Mouse (Mus musculus): ENCODE results near the gene Hddc3.

The Hddc3 gene

DNA sequence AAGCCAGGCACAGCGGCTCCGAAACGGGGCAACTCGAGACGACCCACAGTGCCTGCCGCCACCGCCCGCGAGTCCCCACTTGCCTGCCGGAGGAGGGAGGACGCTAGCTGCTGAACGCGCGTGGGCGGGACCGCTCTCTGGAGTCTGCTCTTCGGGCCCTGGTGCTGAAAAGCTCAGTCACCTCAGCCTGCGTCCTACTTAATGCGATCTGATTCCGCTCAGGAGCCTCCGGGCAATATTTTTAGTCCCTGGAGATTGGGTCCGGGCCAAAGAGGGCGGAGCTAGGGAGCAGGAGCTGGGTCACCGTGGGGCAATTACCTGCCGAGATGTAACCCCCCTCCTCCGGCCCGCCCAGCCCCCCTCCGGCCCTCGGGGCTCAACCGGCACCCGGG, 27.7 kb downstream of the Hddc3 start:
- peak; percentile 87 for DNase-seq (ENCODE audit: low read depth, low spot score)
- Histone ChIP-seq H3K36me3 (ENCODE audit: control insufficient read depth, insufficient read depth, low read length, poor library complexity, severe bottlenecking) (no peaks in the 10 kb centered on the region; the same call in 1 of the 2 replicates), H3K27me3 (ENCODE audit: control insufficient read depth, insufficient read depth, low read length, poor library complexity, severe bottlenecking) (no peaks in the 10 kb centered on the region)

DNA sequence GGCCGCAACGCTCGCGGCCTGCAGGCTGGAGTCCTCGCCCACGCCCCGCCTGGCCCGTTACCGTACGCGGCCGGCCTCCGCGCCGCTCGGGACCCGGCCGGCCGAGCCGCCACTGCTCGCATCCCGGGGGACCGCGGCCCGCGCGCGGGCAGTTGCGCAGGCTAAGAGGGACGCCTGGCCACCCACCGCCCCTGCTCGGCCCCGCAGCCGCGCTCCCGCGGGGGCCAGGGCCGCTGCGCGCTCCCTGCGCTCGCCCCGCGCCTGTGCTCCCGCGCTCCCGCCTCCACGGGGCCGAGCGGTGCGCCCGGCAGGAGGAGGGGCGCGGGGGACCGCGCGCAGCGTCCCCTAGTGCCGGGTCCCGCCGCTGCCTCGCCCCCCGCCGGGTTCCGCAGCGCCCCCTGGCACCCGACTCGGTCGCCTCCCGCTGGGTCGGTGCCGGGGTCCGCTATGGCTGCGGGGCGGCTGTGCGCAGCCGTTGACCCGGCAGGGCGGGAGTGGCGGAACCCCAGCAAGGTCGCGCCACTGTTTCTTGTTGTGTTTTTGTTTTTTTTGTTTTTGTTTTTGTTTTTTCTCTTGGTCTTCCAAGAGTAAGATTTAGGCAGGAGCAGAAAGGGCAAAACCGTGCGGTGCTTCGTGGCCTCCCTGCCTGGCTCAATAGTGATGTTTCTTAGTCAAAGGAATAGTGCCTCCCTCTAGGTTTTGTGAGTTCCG, 28.3 kb downstream of the Hddc3 start, which contains the start of gene Man2a2:
Gene Man2a2, minus strand, starts transcription at position 335 of the 711 bp plus-strand sequence.
- Histone ChIP-seq H3K36me3 (ENCODE audit: control insufficient read depth, insufficient read depth, low read length, poor library complexity, severe bottlenecking) (no peaks in the 10 kb centered on the region; the same call in 1 of the 2 replicates), H3K27me3 (ENCODE audit: control insufficient read depth, insufficient read depth, low read length, poor library complexity, severe bottlenecking) (no peaks in the 10 kb centered on the region)
- DNase-seq (ENCODE audit: low read depth, low spot score) = peak; percentile 82

- H3K27me3 ChIP-seq (ENCODE audit: control insufficient read depth, insufficient read depth, low read length, poor library complexity, severe bottlenecking) = no peaks in the 10 kb centered on the region
- DNase-seq (ENCODE audit: low read depth, low spot score) = no peak
- no peaks in the 10 kb centered on the region; the same call in 1 of the 2 replicates for H3K36me3 ChIP-seq (ENCODE audit: control insufficient read depth, insufficient read depth, low read length, poor library complexity, severe bottlenecking)
Measured at GRCm38 (mm10) chr7:80372166-80372565, 29.3 kb downstream of the Hddc3 start.

DNA sequence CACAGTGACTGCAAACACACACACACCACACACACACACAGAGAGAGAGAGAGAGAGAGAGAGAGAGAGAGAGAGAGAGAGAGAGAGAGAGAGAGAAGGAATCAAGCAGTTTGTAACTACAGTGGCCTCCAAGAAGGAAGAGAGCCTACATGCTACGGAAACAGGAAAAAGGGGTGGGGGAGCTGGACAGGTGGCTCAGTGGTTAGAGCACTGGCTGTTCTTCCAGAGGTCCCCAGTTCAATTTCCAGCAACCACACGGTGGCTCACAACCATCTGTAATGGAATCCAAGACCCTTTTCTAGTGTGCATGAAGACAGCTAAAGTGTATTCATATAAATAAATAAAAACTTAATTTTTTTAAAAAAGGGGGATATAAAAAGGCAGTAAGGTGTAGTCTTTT, 29.8 kb downstream of the Hddc3 start:
- H3K27me3 ChIP-seq (ENCODE audit: control insufficient read depth, insufficient read depth, low read length, poor library complexity, severe bottlenecking) = no peaks in the 10 kb centered on the region
- DNase-seq (ENCODE audit: low read depth, low spot score) = no peak
- no peaks in the 10 kb centered on the region; the same call in 1 of the 2 replicates for H3K36me3 ChIP-seq (ENCODE audit: control insufficient read depth, insufficient read depth, low read length, poor library complexity, severe bottlenecking)

- H3K36me3 ChIP-seq (ENCODE audit: control insufficient read depth, insufficient read depth, low read length, poor library complexity, severe bottlenecking) = no peaks in the 10 kb centered on the region
- H3K27me3 ChIP-seq (ENCODE audit: control insufficient read depth, insufficient read depth, low read length, poor library complexity, severe bottlenecking) = no peaks in the 10 kb centered on the region
- DNase-seq (ENCODE audit: low read depth, low spot score) = peak; percentile 21
Measured at GRCm38 (mm10) chr7:80373352-80373751, 30.4 kb downstream of the Hddc3 start.

DNA sequence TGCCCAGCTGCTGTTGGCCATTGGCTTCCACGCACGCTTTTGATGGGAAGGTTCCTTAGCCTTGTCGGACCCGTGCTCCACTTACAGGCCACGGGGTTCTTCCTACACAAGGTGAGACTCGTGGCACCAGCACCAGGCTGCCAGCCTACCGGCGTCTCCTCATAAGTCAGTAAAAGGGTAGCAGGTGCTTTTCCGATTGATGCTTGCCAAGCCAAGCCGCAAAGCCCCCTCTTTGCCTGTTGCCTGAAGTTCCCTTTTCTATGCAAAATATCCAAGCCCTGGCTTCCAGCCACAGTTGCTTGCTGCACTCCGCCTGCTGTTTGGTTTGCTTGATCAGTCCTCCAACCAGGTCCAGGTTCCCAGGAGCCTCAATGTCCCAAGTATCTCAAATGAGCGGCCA, 30.9 kb downstream of the Hddc3 start:
- Histone ChIP-seq H3K27me3 (ENCODE audit: control insufficient read depth, insufficient read depth, low read length, poor library complexity, severe bottlenecking) (no peaks in the 10 kb centered on the region), H3K36me3 (ENCODE audit: control insufficient read depth, insufficient read depth, low read length, poor library complexity, severe bottlenecking) (no peaks in the 10 kb centered on the region)
- peak; percentile 70 for DNase-seq (ENCODE audit: low read depth, low spot score)

DNA sequence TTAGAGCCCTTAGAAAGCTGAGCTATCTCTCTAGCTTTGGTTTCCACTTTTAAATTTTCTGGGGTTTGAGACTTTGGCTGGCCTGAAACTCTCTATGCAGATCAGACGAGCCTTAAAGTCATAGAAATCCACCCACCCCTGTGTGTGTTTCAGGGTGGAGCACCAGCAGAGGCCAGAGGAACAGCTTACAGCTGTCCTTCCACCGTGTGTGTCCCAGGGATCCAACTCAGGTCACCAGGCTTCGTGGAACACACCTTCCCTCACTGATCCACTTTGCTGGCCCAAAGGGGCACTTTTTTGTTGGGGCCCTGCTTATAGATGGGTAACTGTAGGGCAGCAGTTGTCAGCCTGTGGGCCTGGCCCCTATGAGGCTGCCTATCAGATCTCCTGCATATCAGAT, 31.4 kb downstream of the Hddc3 start:
- Histone ChIP-seq H3K27me3 (ENCODE audit: control insufficient read depth, insufficient read depth, low read length, poor library complexity, severe bottlenecking) (no peaks in the 10 kb centered on the region), H3K36me3 (ENCODE audit: control insufficient read depth, insufficient read depth, low read length, poor library complexity, severe bottlenecking) (0 out of 2 replicates have a peak, but pooled peaks cover 2% of the 10 kb centered on the region)
- DNase-seq (ENCODE audit: low read depth, low spot score) = no peak

GRCm38 (mm10) chr7:80374733-80375132, 31.8 kb downstream of the Hddc3 start:
- H3K27me3 ChIP-seq (ENCODE audit: control insufficient read depth, insufficient read depth, low read length, poor library complexity, severe bottlenecking) = no peaks in the 10 kb centered on the region

DNA sequence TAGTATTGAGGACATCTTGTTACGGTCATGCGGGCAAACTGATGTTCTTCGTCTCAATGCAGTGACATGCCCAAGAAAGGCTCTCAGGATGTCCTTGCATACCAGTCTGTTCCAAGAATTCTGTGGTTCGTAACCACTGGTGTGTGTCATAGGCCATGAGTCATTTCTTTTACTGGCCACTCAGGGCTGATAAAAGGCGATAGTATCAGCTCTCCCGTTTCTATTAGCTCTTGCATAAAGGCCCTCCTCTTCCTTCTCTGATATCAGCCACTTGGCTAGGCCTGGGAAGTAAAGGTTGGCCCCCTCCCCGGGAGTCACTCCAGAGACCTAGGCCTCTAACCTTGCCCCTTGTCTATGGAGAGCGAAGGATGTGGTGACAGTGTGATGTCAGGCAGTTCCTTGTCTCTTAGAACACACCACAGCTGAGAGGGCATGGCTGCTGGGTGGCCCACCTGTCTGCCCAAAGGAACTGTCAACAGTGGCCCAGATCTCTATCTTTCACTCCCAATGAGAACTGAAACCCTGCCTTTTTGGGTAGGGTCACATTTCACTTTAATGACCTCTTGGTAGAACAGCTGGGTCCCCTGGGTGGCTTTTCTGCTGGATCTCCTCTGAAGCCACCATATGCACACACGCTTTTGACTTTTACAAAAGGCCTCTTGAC, 32.6 kb downstream of the Hddc3 start:
- H3K36me3 ChIP-seq (ENCODE audit: control insufficient read depth, insufficient read depth, low read length, poor library complexity, severe bottlenecking) = 0 out of 2 replicates have a peak, but pooled peaks cover 2% of the 10 kb centered on the region
- DNase-seq (ENCODE audit: low read depth, low spot score) = peak; percentile 26
- H3K27me3 ChIP-seq (ENCODE audit: control insufficient read depth, insufficient read depth, low read length, poor library complexity, severe bottlenecking) = no peaks in the 10 kb centered on the region

More at GRCm38 (mm10) chr7:80374733-80375132, 31.8 kb downstream of the Hddc3 start:
- 0 out of 2 replicates have a peak, but pooled peaks cover 2% of the 10 kb centered on the region for H3K36me3 ChIP-seq (ENCODE audit: control insufficient read depth, insufficient read depth, low read length, poor library complexity, severe bottlenecking)
- DNase-seq (ENCODE audit: low read depth, low spot score) = no peak

- no peaks in the 10 kb centered on the region for H3K27me3 ChIP-seq (ENCODE audit: control insufficient read depth, insufficient read depth, low read length, poor library complexity, severe bottlenecking)
- no peak for DNase-seq (ENCODE audit: low read depth, low spot score)
- H3K36me3 ChIP-seq (ENCODE audit: control insufficient read depth, insufficient read depth, low read length, poor library complexity, severe bottlenecking) = 0 out of 2 replicates have a peak, but pooled peaks cover 2% of the 10 kb centered on the region
Measured at GRCm38 (mm10) chr7:80376192-80376591, 33.3 kb downstream of the Hddc3 start.

DNA sequence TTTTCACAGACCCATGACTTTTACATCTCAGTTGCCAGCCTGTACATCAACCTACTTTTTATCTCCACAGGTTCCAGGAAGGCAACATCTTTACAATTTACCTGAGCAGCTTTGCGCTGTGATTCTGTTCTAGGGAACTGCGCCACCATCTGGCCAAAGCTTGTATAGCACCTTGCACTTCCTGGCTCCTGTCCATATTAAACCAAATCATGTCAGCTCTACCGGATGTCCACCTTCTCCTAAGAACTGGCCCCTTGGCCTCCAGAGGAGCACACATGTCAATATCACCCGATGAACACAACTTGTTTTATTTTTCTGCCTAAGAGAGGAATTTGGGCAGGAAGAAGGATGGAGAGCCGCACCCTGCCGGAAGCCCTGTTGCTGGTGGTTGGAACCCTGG, 34.6 kb downstream of the Hddc3 start:
- Histone ChIP-seq H3K36me3 (ENCODE audit: control insufficient read depth, insufficient read depth, low read length, poor library complexity, severe bottlenecking) (peaks cover 2% of the 10 kb centered on the region; the same call in 1 of the 2 replicates), H3K27me3 (ENCODE audit: control insufficient read depth, insufficient read depth, low read length, poor library complexity, severe bottlenecking) (no peaks in the 10 kb centered on the region)
- peak; percentile 87 for DNase-seq (ENCODE audit: low read depth, low spot score)

DNA sequence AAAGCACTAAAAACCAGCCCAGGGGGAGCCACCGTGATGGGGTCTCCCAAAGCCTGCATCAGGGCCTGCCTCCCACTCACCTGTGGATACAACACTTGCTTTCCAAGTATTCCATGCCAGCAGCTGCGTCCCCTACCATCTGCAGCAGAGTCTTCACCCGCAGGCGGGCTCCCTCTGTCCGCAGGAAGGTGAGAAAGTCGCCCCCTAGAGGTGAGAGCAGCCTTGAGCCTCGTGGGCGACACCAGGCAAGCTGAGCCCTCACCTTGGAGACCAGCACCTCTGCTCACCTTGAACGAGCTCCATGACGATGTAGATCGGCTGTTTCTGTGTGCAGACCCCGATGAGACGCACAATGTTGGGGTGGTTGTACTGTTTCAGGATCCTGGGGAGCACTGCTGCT, 36.6 kb downstream of the Hddc3 start:
- DNase-seq (ENCODE audit: low read depth, low spot score) = peak; percentile 65
- Histone ChIP-seq H3K27me3 (ENCODE audit: control insufficient read depth, insufficient read depth, low read length, poor library complexity, severe bottlenecking) (no peaks in the 10 kb centered on the region), H3K36me3 (ENCODE audit: control insufficient read depth, insufficient read depth, low read length, poor library complexity, severe bottlenecking) (peaks cover 2% of the 10 kb centered on the region; the same call in 1 of the 2 replicates)

GRCm38 (mm10) chr7:80382919-80383318, 40.0 kb downstream of the Hddc3 start:
- H3K27me3 ChIP-seq (ENCODE audit: control insufficient read depth, insufficient read depth, low read length, poor library complexity, severe bottlenecking) = no peaks in the 10 kb centered on the region

GRCm38 (mm10) chr7:80386235-80386930, 43.5 kb downstream of the Hddc3 start:
- Histone ChIP-seq H3K27me3 (ENCODE audit: control insufficient read depth, insufficient read depth, low read length, poor library complexity, severe bottlenecking) (no peaks in the 10 kb centered on the region), H3K36me3 (ENCODE audit: control insufficient read depth, insufficient read depth, low read length, poor library complexity, severe bottlenecking) (no peaks in the 10 kb centered on the region; the same call in none of the 2 replicates)
- DNase-seq (ENCODE audit: low read depth, low spot score) = peak; percentile 92

More at GRCm38 (mm10) chr7:80382919-80383318, 40.0 kb downstream of the Hddc3 start:
- peaks cover 2% of the 10 kb centered on the region; the same call in 1 of the 2 replicates for H3K36me3 ChIP-seq (ENCODE audit: control insufficient read depth, insufficient read depth, low read length, poor library complexity, severe bottlenecking)
- DNase-seq (ENCODE audit: low read depth, low spot score) = no peak
